Mouse (Mus musculus) heart, postnatal 0 days (tissue): Measurements from ENCODE around the gene Syt2.

Experiments used
- CTCF ChIP-seq: IDR thresholded peaks from 2 replicates; pipeline ENCODE4 v1.5.1; 2016; ENCODE audit warnings: antibody characterized with exemption, control low read depth, low read depth
- EP300 ChIP-seq: IDR thresholded peaks from 2 replicates; pipeline ENCODE4 v1.6.1; 2016; ENCODE audit warnings: antibody characterized with exemption, low read depth

DNA sequence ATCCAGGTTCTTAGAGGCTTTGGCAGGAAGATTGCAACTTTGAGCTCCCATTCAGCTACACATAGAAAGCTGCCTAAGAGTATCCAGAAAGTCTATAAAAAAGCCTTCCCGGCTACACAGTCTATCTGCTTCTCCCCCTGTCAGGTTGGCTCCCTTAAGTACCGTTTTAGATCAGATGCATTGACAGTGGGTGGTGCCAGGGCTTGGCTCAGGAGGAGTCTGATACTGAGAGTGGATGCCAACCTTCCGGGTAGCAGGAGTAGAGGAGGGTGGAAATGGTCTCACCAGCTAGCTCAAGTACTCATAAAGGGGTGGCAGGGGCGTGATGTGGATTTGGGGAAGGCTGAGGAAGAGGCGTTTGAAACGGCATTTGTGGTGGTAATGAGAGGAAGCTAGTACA, 7.0 kb upstream of the Syt2 start:
- no peak for TF ChIP-seq CTCF
- TF ChIP-seq EP300: no peak
